Mouse (Mus musculus): Measurements from ENCODE around the gene Hsd17b11.

Hsd17b11 gene

GRCm38 (mm10) chr5:104021597-104022378 lies at the start of gene Hsd17b11:
Gene Hsd17b11, minus strand, starts transcription at chr5:104021919.
- peak; percentile 93 for DNase-seq

GRCm38 (mm10) chr5:104071048-104071447 lies 49.3 kb upstream of the Hsd17b11 start:
- no peak for DNase-seq

GRCm38 (mm10) chr5:104068751-104069150 lies 47.0 kb upstream of the Hsd17b11 start:
- peak; percentile 14 for DNase-seq

- no peak for DNase-seq
Measured at GRCm38 (mm10) chr5:104062773-104063551, 41.2 kb upstream of the Hsd17b11 start.

GRCm38 (mm10) chr5:104061936-104062772 lies 40.4 kb upstream of the Hsd17b11 start:
- no peak for DNase-seq

- no peak for DNase-seq
Measured at GRCm38 (mm10) chr5:104060429-104060828, 38.7 kb upstream of the Hsd17b11 start.

- DNase-seq = peak; percentile 29
Measured at GRCm38 (mm10) chr5:104059628-104060027, 37.9 kb upstream of the Hsd17b11 start.

GRCm38 (mm10) chr5:104058021-104058420 lies 36.3 kb upstream of the Hsd17b11 start:
- DNase-seq = peak; percentile 45

GRCm38 (mm10) chr5:104056295-104056694 lies 34.6 kb upstream of the Hsd17b11 start:
- DNase-seq = no peak

- no peak for DNase-seq
Measured at GRCm38 (mm10) chr5:104055816-104056215, 34.1 kb upstream of the Hsd17b11 start.

GRCm38 (mm10) chr5:104054938-104055337 lies 33.2 kb upstream of the Hsd17b11 start:
- no peak for DNase-seq

GRCm38 (mm10) chr5:104052956-104053355 lies 31.2 kb upstream of the Hsd17b11 start:
- DNase-seq = no peak

GRCm38 (mm10) chr5:104048139-104048538 lies 26.4 kb upstream of the Hsd17b11 start:
- DNase-seq = no peak

- no peak for DNase-seq
Measured at GRCm38 (mm10) chr5:104047200-104048105, 25.7 kb upstream of the Hsd17b11 start.

- peak; percentile 99 for DNase-seq
Measured at GRCm38 (mm10) chr5:104046256-104047199, 24.8 kb upstream of the Hsd17b11 start, which contains the start of gene Nudt9. Gene Nudt9, plus strand, starts transcription at chr5:104046306.

- DNase-seq = no peak
Measured at GRCm38 (mm10) chr5:104043704-104044103, 22.0 kb upstream of the Hsd17b11 start.

GRCm38 (mm10) chr5:104042906-104043305 lies 21.2 kb upstream of the Hsd17b11 start:
- DNase-seq = no peak

GRCm38 (mm10) chr5:104039154-104039932 lies 17.6 kb upstream of the Hsd17b11 start:
- DNase-seq = peak; percentile 67

GRCm38 (mm10) chr5:104036686-104037085 lies 15.0 kb upstream of the Hsd17b11 start:
- DNase-seq = no peak

- no peak for DNase-seq
Measured at GRCm38 (mm10) chr5:104035824-104036223, 14.1 kb upstream of the Hsd17b11 start.
